ENCODE assay signal across 16 mouse cellular contexts in genomic region chr10:25271756-25272155, GRCm38 (mm10). TPM values are rescaled to one million over a fixed set of nuclear protein-coding genes. Genes with fewer than 3 reads are reported as not detected.
DNase-seq lines count a peak whose midpoint lies in the region; ATAC-seq and TF ChIP-seq lines count a peak whose summit lies in the region.
"Had no signal": no experiment of that assay in that cellular context is flagged by ENCODE, and none has a peak within 500 bp of the region (broad histone marks: within the 10 kb centered on the region; RNA-seq: fewer than 3 reads in every experiment).

No protein-coding gene starts in this region.

- H3K9me3 ChIP-seq in kidney, embryonic 16.5 days (ENCODE audit: low read length), result no peaks in the 10 kb centered on the region; the same call in 1 of the 2 replicates
- H3K9me3 ChIP-seq in hindbrain, embryonic 12.5 days (replicated peaks), result no peaks in the 10 kb centered on the region
- H3K9me3 ChIP-seq: G1E; hindbrain, embryonic 13.5 days; liver, embryonic 12.5 days had no signal

- H3K4me1 ChIP-seq in kidney, embryonic 16.5 days (ENCODE audit: insufficient read depth, low read length), result 0 out of 2 replicates have a peak, but pooled peaks cover 3% of the 10 kb centered on the region
- 0 out of 2 replicates have a peak, but pooled peaks cover 1% of the 10 kb centered on the region for H3K4me1 ChIP-seq in cortical plate, adult 2 months (ENCODE audit: control insufficient read depth, insufficient read depth, low read length)
- no peaks in the 10 kb centered on the region for H3K4me1 ChIP-seq in hindbrain, embryonic 12.5 days
- H3K4me1 ChIP-seq: liver, embryonic 12.5 days had no signal

- H3K79me2 ChIP-seq in myocyte (ENCODE audit: control insufficient read depth, insufficient read depth), result no peaks in the 10 kb centered on the region

- no peak for TF ChIP-seq CTCF in cortical plate, adult 2 months (IDR thresholded peaks at IDR 0.05; ENCODE audit: extremely low read depth, insufficient read depth, low read length)

- no peak overlapping the region for H3K4me2 ChIP-seq in kidney, embryonic 16.5 days (replicated peaks; ENCODE audit: low read depth, low read length)
- peak overlapping the region; percentile 80 for H3K4me2 ChIP-seq in myocyte (ENCODE audit: low read depth)
- no peak overlapping the region for H3K4me2 ChIP-seq in hindbrain, embryonic 12.5 days (replicated peaks)
- H3K4me2 ChIP-seq: hindbrain, embryonic 13.5 days; liver, embryonic 12.5 days had no signal

- TF ChIP-seq POLR2A in cortical plate, adult 2 months (IDR thresholded peaks at IDR 0.05; ENCODE audit: extremely low read depth, insufficient read depth, low read length), result no peak
- no peak for TF ChIP-seq POLR2A in myocyte (IDR thresholded peaks at IDR 0.05; ENCODE audit: insufficient read length, low read depth)

- peaks cover 9% of the 10 kb centered on the region; the same call in 1 of the 2 replicates for H3K36me3 ChIP-seq in kidney, embryonic 16.5 days (ENCODE audit: insufficient read depth, low read length)
- no peaks in the 10 kb centered on the region for H3K36me3 ChIP-seq in myocyte (ENCODE audit: control insufficient read depth, insufficient read depth)
- H3K36me3 ChIP-seq in hindbrain, embryonic 12.5 days, result no peaks in the 10 kb centered on the region; the same call in 1 of the 2 replicates
- H3K36me3 ChIP-seq: G1E; hindbrain, embryonic 13.5 days had no signal

- 0 out of 2 replicates have a peak overlapping the region, but pooled peaks have one; percentile 34 for H3K27ac ChIP-seq in kidney, embryonic 16.5 days (ENCODE audit: low read length)
- H3K27ac ChIP-seq in cortical plate, adult 2 months (ENCODE audit: insufficient read depth, low read length), result 0 out of 2 replicates have a peak overlapping the region, but pooled peaks have one; percentile 54
- no peak overlapping the region for H3K27ac ChIP-seq in hindbrain, embryonic 12.5 days
- H3K27ac ChIP-seq: hindbrain, embryonic 13.5 days; liver, embryonic 12.5 days had no signal

- H3K27me3 ChIP-seq in kidney, embryonic 16.5 days (ENCODE audit: insufficient read depth, low read length), result no peaks in the 10 kb centered on the region
- H3K27me3 ChIP-seq in myocyte (ENCODE audit: control insufficient read depth, insufficient read depth, insufficient read length), result no peaks in the 10 kb centered on the region
- H3K27me3 ChIP-seq in hindbrain, embryonic 12.5 days, result no peaks in the 10 kb centered on the region
- H3K27me3 ChIP-seq: hindbrain, embryonic 13.5 days; liver, embryonic 12.5 days had no signal

- H3K4me3 ChIP-seq in kidney, embryonic 16.5 days (ENCODE audit: low read length), result no peak overlapping the region
- H3K4me3 ChIP-seq in cortical plate, adult 2 months (ENCODE audit: insufficient read depth, low read length), result no peak overlapping the region
- no peak overlapping the region for H3K4me3 ChIP-seq in myocyte
- no peak overlapping the region for H3K4me3 ChIP-seq in hindbrain, embryonic 12.5 days
- H3K4me3 ChIP-seq: hindbrain, embryonic 13.5 days; liver, embryonic 12.5 days had no signal

- ATAC-seq in kidney, embryonic 16.5 days (ENCODE audit: low FRiP score, low TSS enrichment), result no peak
- ATAC-seq in hindbrain, embryonic 12.5 days (ENCODE audit: low FRiP score), result no peak
- ATAC-seq: forebrain, embryonic 16.5 days; liver, embryonic 12.5 days had no signal

- H3ac ChIP-seq in myocyte (ENCODE audit: control insufficient read depth, insufficient read length), result no peak overlapping the region

- DNase-seq in adrenal gland, adult 2 months, result peak; percentile 47
- DNase-seq in adrenal gland, postnatal 4 days (ENCODE audit: low spot score in 2 of 2), result no peak
- no peak for DNase-seq in kidney, adult 9 months
- DNase-seq in T-cell, adult 2 months (ENCODE audit: low spot score), result no peak
- DNase-seq: cerebellum, adult 11-12 months; embryo, embryonic 11 days; heart, adult 18-20 months; kidney, postnatal 10 days had no signal

- 76% methylated on average over 2 of the region's 2 CpGs for WGBS in kidney, embryonic 16.5 days
- WGBS in hindbrain, embryonic 12.5 days, result 93% methylated on average over 2 of the region's 2 CpGs

- H3K9ac ChIP-seq in kidney, embryonic 16.5 days (replicated peaks; ENCODE audit: low read length), result no peak overlapping the region
- no peak overlapping the region for H3K9ac ChIP-seq in hindbrain, embryonic 12.5 days
- H3K9ac ChIP-seq: hindbrain, embryonic 13.5 days; liver, embryonic 12.5 days had no signal

TF ChIP-seq in myocyte, 11 proteins besides CTCF, POLR2A, EP300 and RAD21:
- no peak for TF ChIP-seq USF1 (IDR thresholded peaks at IDR 0.05; ENCODE audit: low read depth)
- no peak for TF ChIP-seq POLR2AphosphoS2 (IDR thresholded peaks at IDR 0.05; ENCODE audit: insufficient read length, low read depth)
- TF ChIP-seq E2F4 (IDR thresholded peaks at IDR 0.05; ENCODE audit: insufficient read depth), result no peak
- no peak for TF ChIP-seq REST (IDR thresholded peaks at IDR 0.05; ENCODE audit: insufficient read depth, insufficient read length)
- TF ChIP-seq SRF (IDR thresholded peaks at IDR 0.05; ENCODE audit: control insufficient read depth, insufficient read length, low read depth), result no peak
- TF ChIP-seq MAX (IDR thresholded peaks at IDR 0.05; ENCODE audit: low read depth), result no peak
- TF ChIP-seq MYOG (IDR thresholded peaks at IDR 0.05; ENCODE audit: control insufficient read depth in 1 of 3, insufficient read depth in 1 of 3, insufficient read length in 2 of 3, low read depth in 2 of 3), result no peak
- no peak for TF ChIP-seq TCF12 (IDR thresholded peaks at IDR 0.05; ENCODE audit: insufficient read depth, poor library complexity, severe bottlenecking)
- no peak for TF ChIP-seq MYOD1 (IDR thresholded peaks at IDR 0.05; ENCODE audit: control insufficient read depth in 1 of 3, insufficient read length in 2 of 3, low read depth in 2 of 3)
- TF ChIP-seq TCF3 (IDR thresholded peaks at IDR 0.05; ENCODE audit: insufficient read length, low read depth), result no peak
- TF ChIP-seq CEBPB (IDR thresholded peaks at IDR 0.05; ENCODE audit: insufficient read depth, poor library complexity, severe bottlenecking), result no peak

RNA-seq across cellular contexts. Expression of gene Akap7, which starts 35.9 kb away (rescaled TPM):
- 10 to 100 TPM; 70.3 to 73.3 TPM for total RNA-seq in adrenal gland, adult 2 months (2021)
- 1.7 and 1.9 TPM in 2 replicates for polyA plus RNA-seq in adrenal gland, adult 2 months (2012; rRNA removed)
- 100 to 1,000 TPM in 1 of 2 experiments, 10 to 100 TPM in 1; 87.9 to 104 TPM for total RNA-seq in adrenal gland, postnatal 4 days (2021)
- polyA plus RNA-seq in kidney, embryonic 16.5 days (2015; fragmentation: Nextera tagmentation; extraction: Ambion mirVana), result 12.6 and 18.9 TPM in 2 replicates
- 64.9 and 70.5 TPM in 2 replicates for polyA plus RNA-seq in cortical plate, adult 2 months (2012; rRNA removed)
- polyA plus RNA-seq in myocyte (2012; fragmentation: generic; extraction: Trizol), result 9.0 TPM
- 22.8 TPM in 2 replicates for polyA plus RNA-seq in hindbrain, embryonic 12.5 days (2016; fragmentation: Nextera tagmentation; extraction: Ambion mirVana)
- polyA plus RNA-seq: G1E had no signal
